Mouse (Mus musculus): ENCODE data around the gene Cdc25b. TPM values are rescaled to one million over a fixed set of nuclear protein-coding genes. Genes with fewer than 3 reads are reported as not detected.

The Cdc25b gene
- polyA plus RNA-seq, 1 experiment from 2014 or later, result 33.6 TPM

DNA sequence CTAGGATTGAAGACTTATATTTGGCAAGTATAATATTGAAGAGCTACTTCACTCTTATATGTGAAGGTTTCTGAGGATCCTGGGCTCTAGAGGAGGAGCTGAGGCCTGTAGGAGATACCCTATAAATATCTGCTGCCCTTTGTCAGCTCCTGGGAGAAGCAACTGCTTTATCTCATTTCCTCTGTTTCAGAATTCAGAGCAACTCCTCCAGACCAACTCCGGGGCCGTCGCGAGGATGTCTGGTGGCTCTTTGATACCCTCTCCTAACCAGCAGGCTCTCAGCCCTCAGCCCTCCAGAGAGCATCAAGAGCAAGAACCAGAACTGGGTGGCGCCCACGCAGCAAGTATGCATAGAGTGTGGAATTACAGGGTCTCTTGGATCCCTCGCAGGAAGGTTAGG, 56.2 kb downstream of the Cdc25b start:
- H3K4me2 ChIP-seq (ENCODE audit: low read length), result no peak overlapping the region

More for the DNA sequence above, 56.2 kb downstream of the Cdc25b start:
- H3K27ac ChIP-seq (ENCODE audit: low read length), result no peak overlapping the region
- ATAC-seq, result no peak
- WGBS, result 90% methylated on average over 7 of the region's 7 CpGs
- H3K36me3 ChIP-seq (ENCODE audit: control insufficient read depth, insufficient read depth), result no peaks in the 10 kb centered on the region; the same call in 1 of the 2 replicates
- no peaks in the 10 kb centered on the region for H3K27me3 ChIP-seq (replicated peaks; ENCODE audit: control insufficient read depth, insufficient read depth, low read length)
- no peak overlapping the region for H3K9ac ChIP-seq (replicated peaks; ENCODE audit: low read depth, low read length)
- H3K4me3 ChIP-seq (replicated peaks; ENCODE audit: low read length), result no peak overlapping the region
- H3K4me1 ChIP-seq (replicated peaks; ENCODE audit: control insufficient read depth, insufficient read depth, low read length), result no peaks in the 10 kb centered on the region
- H3K9me3 ChIP-seq (ENCODE audit: control insufficient read depth, low read length), result no peaks in the 10 kb centered on the region

Other genes starting within 250 kb of the Cdc25b start
- 33.0 and 42.8 TPM in 2 replicates for gene Gfra4, start 143.9 kb upstream of the Cdc25b start, polyA plus RNA-seq (2015; fragmentation: Nextera tagmentation; extraction: Ambion mirVana)
- 1.4 TPM in 2 replicates for gene Adam33, start 123.1 kb upstream of the Cdc25b start, polyA plus RNA-seq (2015; fragmentation: Nextera tagmentation; extraction: Ambion mirVana)
- 0.12 and 0.13 TPM in 2 replicates for gene Siglec1, start 100.2 kb upstream of the Cdc25b start, polyA plus RNA-seq (2015; fragmentation: Nextera tagmentation; extraction: Ambion mirVana)
- gene Hspa12b, start 59.7 kb upstream of the Cdc25b start, polyA plus RNA-seq (2015; fragmentation: Nextera tagmentation; extraction: Ambion mirVana), result 4.4 and 4.7 TPM in 2 replicates
- gene Gm11037, start 53.5 kb upstream of the Cdc25b start, polyA plus RNA-seq (2015; fragmentation: Nextera tagmentation; extraction: Ambion mirVana), result not detected in 2 replicates
- 87.5 and 97.1 TPM in 2 replicates for gene 1700037H04Rik, start 26.9 kb upstream of the Cdc25b start, polyA plus RNA-seq (2015; fragmentation: Nextera tagmentation; extraction: Ambion mirVana)
- 16.0 and 16.9 TPM in 2 replicates for gene Cenpb, start 6.9 kb upstream of the Cdc25b start, polyA plus RNA-seq (2015; fragmentation: Nextera tagmentation; extraction: Ambion mirVana)
- gene Spef1, start 333 bp downstream of the Cdc25b start, polyA plus RNA-seq (2015; fragmentation: Nextera tagmentation; extraction: Ambion mirVana), result 11.3 and 12.6 TPM in 2 replicates
- gene Ap5s1, start 20.1 kb downstream of the Cdc25b start, polyA plus RNA-seq (2015; fragmentation: Nextera tagmentation; extraction: Ambion mirVana), result 37.8 and 40.5 TPM in 2 replicates
- 5.7 and 6.8 TPM in 2 replicates for gene Mavs, start 47.1 kb downstream of the Cdc25b start, polyA plus RNA-seq (2015; fragmentation: Nextera tagmentation; extraction: Ambion mirVana)
- 26.9 and 33.1 TPM in 2 replicates for gene Pank2, start 75.5 kb downstream of the Cdc25b start, polyA plus RNA-seq (2015; fragmentation: Nextera tagmentation; extraction: Ambion mirVana)
- gene Rnf24, start 165.9 kb downstream of the Cdc25b start, polyA plus RNA-seq (2015; fragmentation: Nextera tagmentation; extraction: Ambion mirVana), result 22.0 and 26.0 TPM in 2 replicates

All from forebrain, embryonic 16.5 days (tissue).